ENCODE assay signal across 9 mouse cellular contexts in genomic region chr11:98372406-98372805, GRCm38 (mm10). TPM values are rescaled to one million over a fixed set of nuclear protein-coding genes. Genes with fewer than 3 reads are reported as not detected.
DNase-seq lines count a peak whose midpoint lies in the region; ATAC-seq and TF ChIP-seq lines count a peak whose summit lies in the region.
"Had no signal": no experiment of that assay in that cellular context is flagged by ENCODE, and none has a peak within 500 bp of the region (broad histone marks: within the 10 kb centered on the region; RNA-seq: fewer than 3 reads in every experiment).

No protein-coding gene starts in this region.

- ATAC-seq in forebrain, embryonic 14.5 days = no peak
- ATAC-seq in intestine, embryonic 16.5 days = 0 out of 2 replicates have a peak, but pooled peaks have one; percentile 23

- H3K27ac ChIP-seq in kidney, adult 2 months (ENCODE audit: insufficient read depth, low read depth, low read length) = no peak overlapping the region
- peak overlapping the region; percentile 64 for H3K27ac ChIP-seq in forebrain, embryonic 14.5 days (ENCODE audit: low read depth, low read length)
- no peak overlapping the region for H3K27ac ChIP-seq in intestine, embryonic 16.5 days (ENCODE audit: low read length)
- H3K27ac ChIP-seq: limb, embryonic 13.5 days had no signal

- H3K27me3 ChIP-seq in kidney, adult 2 months (replicated peaks; ENCODE audit: control insufficient read depth, insufficient read depth, low read length) = no peaks in the 10 kb centered on the region
- H3K27me3 ChIP-seq in E14TG2a.4 (ENCODE audit: insufficient read depth, low read length) = no peaks in the 10 kb centered on the region
- no peaks in the 10 kb centered on the region for H3K27me3 ChIP-seq in forebrain, embryonic 14.5 days (replicated peaks; ENCODE audit: control insufficient read depth, insufficient read depth, low read length)
- H3K27me3 ChIP-seq in intestine, embryonic 16.5 days (replicated peaks; ENCODE audit: control insufficient read depth, insufficient read depth, low read length) = no peaks in the 10 kb centered on the region
- H3K27me3 ChIP-seq: limb, embryonic 13.5 days had no signal

- peaks cover 1% of the 10 kb centered on the region for H3K4me1 ChIP-seq in kidney, adult 2 months (ENCODE audit: control insufficient read depth, insufficient read depth, low read length)
- H3K4me1 ChIP-seq in E14TG2a.4 (replicated peaks; ENCODE audit: low read depth, low read length) = peaks cover 70% of the 10 kb centered on the region
- H3K4me1 ChIP-seq in forebrain, embryonic 14.5 days (ENCODE audit: control insufficient read depth, insufficient read depth, low read length) = peaks cover 18% of the 10 kb centered on the region
- no peaks in the 10 kb centered on the region for H3K4me1 ChIP-seq in intestine, embryonic 16.5 days (ENCODE audit: control insufficient read depth, insufficient read depth, low read length)
- H3K4me1 ChIP-seq: limb, embryonic 13.5 days had no signal

- no peaks in the 10 kb centered on the region for H3K9me3 ChIP-seq in E14TG2a.4 (ENCODE audit: low read length)
- H3K9me3 ChIP-seq in forebrain, embryonic 14.5 days (replicated peaks; ENCODE audit: control insufficient read depth, low read length) = no peaks in the 10 kb centered on the region
- H3K9me3 ChIP-seq in intestine, embryonic 16.5 days (ENCODE audit: control insufficient read depth, low read length) = no peaks in the 10 kb centered on the region
- H3K9me3 ChIP-seq: limb, embryonic 13.5 days had no signal

- peak; percentile 84 for TF ChIP-seq CTCF in kidney, adult 2 months (conservative IDR thresholded peaks at IDR 0.05; ENCODE audit: insufficient read depth, insufficient read length, low read depth, low read length)
- peak; percentile 99 for TF ChIP-seq CTCF in E14TG2a.4 (conservative IDR thresholded peaks at IDR 0.05; ENCODE audit: low read length)

- 3% methylated on average over 2 of the region's 2 CpGs for WGBS in kidney, adult 2 months
- 2% methylated on average over 2 of the region's 2 CpGs for WGBS in forebrain, embryonic 14.5 days
- 11% methylated on average over 2 of the region's 2 CpGs for WGBS in intestine, embryonic 16.5 days

- TF ChIP-seq POLR2A in kidney, adult 2 months (IDR thresholded peaks at IDR 0.05; ENCODE audit: low read depth, low read length) = no peak

- H3K36me3 ChIP-seq in kidney, adult 2 months (ENCODE audit: control insufficient read depth, insufficient read depth, low read length) = no peaks in the 10 kb centered on the region; the same call in 1 of the 2 replicates
- H3K36me3 ChIP-seq in E14TG2a.4 (ENCODE audit: insufficient read depth, low read length) = peaks cover 41% of the 10 kb centered on the region
- peaks cover 31% of the 10 kb centered on the region for H3K36me3 ChIP-seq in forebrain, embryonic 14.5 days (ENCODE audit: control insufficient read depth, insufficient read depth, low read length)
- H3K36me3 ChIP-seq in intestine, embryonic 16.5 days (ENCODE audit: control insufficient read depth, insufficient read depth, low read length) = peaks cover 7% of the 10 kb centered on the region

- H3K9ac ChIP-seq in forebrain, embryonic 14.5 days (ENCODE audit: low read length) = no peak overlapping the region
- H3K9ac ChIP-seq in intestine, embryonic 16.5 days (ENCODE audit: low read depth, low read length) = no peak overlapping the region

- no peak overlapping the region for H3K4me3 ChIP-seq in kidney, adult 2 months (ENCODE audit: insufficient read depth, low read depth, low read length)
- H3K4me3 ChIP-seq in E14TG2a.4 (replicated peaks; ENCODE audit: low read length) = peak overlapping the region; percentile 67
- no peak overlapping the region for H3K4me3 ChIP-seq in forebrain, embryonic 14.5 days (ENCODE audit: low read depth, low read length)
- H3K4me3 ChIP-seq in intestine, embryonic 16.5 days (ENCODE audit: low read length) = no peak overlapping the region
- H3K4me3 ChIP-seq: limb, embryonic 13.5 days had no signal

- H3K4me2 ChIP-seq in forebrain, embryonic 14.5 days (ENCODE audit: low read length) = peak overlapping the region; percentile 26; the same call in 1 of the 2 replicates
- H3K4me2 ChIP-seq in intestine, embryonic 16.5 days (ENCODE audit: low read depth, low read length) = no peak overlapping the region
- H3K4me2 ChIP-seq: limb, embryonic 13.5 days had no signal

- DNase-seq in kidney, adult 2 months = peak; percentile 66
- no peak for DNase-seq in kidney, adult 11 months
- peak; percentile 61 for DNase-seq in cerebellum, adult 11 months
- peak; percentile 82 for DNase-seq in forebrain, embryonic 14.5 days (ENCODE audit: low spot score)
- peak; percentile 82 for DNase-seq in mesoderm, embryonic 11.5 days (ENCODE audit: low read depth, low spot score)
- DNase-seq in thymus, postnatal 4 days = peak; percentile 83

RNA-seq across cellular contexts. Expression of gene Tcap, which starts 11.2 kb away (rescaled TPM):
- polyA plus RNA-seq in kidney, adult 2 months (2012; rRNA removed) = 0.56 and 33.0 TPM in 2 replicates
- polyA plus RNA-seq in forebrain, embryonic 14.5 days (2014; fragmentation: Nextera tagmentation; extraction: Ambion mirVana) = 0.23 TPM in 1 of 2 replicates, not detected in the other
- 0.28 TPM in 1 of 2 replicates, not detected in the other for polyA plus RNA-seq in intestine, embryonic 16.5 days (2015; fragmentation: Nextera tagmentation; extraction: Ambion mirVana)

RNA-seq across cellular contexts. Expression of gene Pnmt, which starts 13.8 kb away (rescaled TPM):
- polyA plus RNA-seq in kidney, adult 2 months (2012; rRNA removed) = not detected in 2 replicates
- polyA plus RNA-seq in forebrain, embryonic 14.5 days (2014; fragmentation: Nextera tagmentation; extraction: Ambion mirVana) = 0.32 and 0.36 TPM in 2 replicates
- polyA plus RNA-seq in intestine, embryonic 16.5 days (2015; fragmentation: Nextera tagmentation; extraction: Ambion mirVana) = 0.16 TPM in 1 of 2 replicates, not detected in the other

RNA-seq across cellular contexts. Expression of gene Stard3, which starts 14.2 kb away (rescaled TPM):
- polyA plus RNA-seq in kidney, adult 2 months (2012; rRNA removed) = 59.1 and 74.9 TPM in 2 replicates
- 43.8 and 46.6 TPM in 2 replicates for polyA plus RNA-seq in forebrain, embryonic 14.5 days (2014; fragmentation: Nextera tagmentation; extraction: Ambion mirVana)
- polyA plus RNA-seq in intestine, embryonic 16.5 days (2015; fragmentation: Nextera tagmentation; extraction: Ambion mirVana) = 44.8 and 44.9 TPM in 2 replicates

RNA-seq across cellular contexts. Expression of gene Ppp1r1b, which starts 24.2 kb away (rescaled TPM):
- polyA plus RNA-seq in kidney, adult 2 months (2012; rRNA removed) = 84.7 and 94.6 TPM in 2 replicates
- 33.1 and 42.2 TPM in 2 replicates for polyA plus RNA-seq in forebrain, embryonic 14.5 days (2014; fragmentation: Nextera tagmentation; extraction: Ambion mirVana)
- polyA plus RNA-seq in intestine, embryonic 16.5 days (2015; fragmentation: Nextera tagmentation; extraction: Ambion mirVana) = 91.7 and 92.3 TPM in 2 replicates

RNA-seq across cellular contexts. Expression of gene Pgap3, which starts 27.9 kb away (rescaled TPM):
- 32.2 and 35.4 TPM in 2 replicates for polyA plus RNA-seq in kidney, adult 2 months (2012; rRNA removed)
- 6.1 and 6.9 TPM in 2 replicates for polyA plus RNA-seq in forebrain, embryonic 14.5 days (2014; fragmentation: Nextera tagmentation; extraction: Ambion mirVana)
- polyA plus RNA-seq in intestine, embryonic 16.5 days (2015; fragmentation: Nextera tagmentation; extraction: Ambion mirVana) = 19.5 and 20.4 TPM in 2 replicates
